Mouse (Mus musculus): ENCODE measurements at regions not wholly inside any gene's neighbourhood (a gene's known extent, or its start where the extent isn't known, plus 50 kb on each side); places are given as distances from the start of the nearest gene placed in this dataset.

DNA sequence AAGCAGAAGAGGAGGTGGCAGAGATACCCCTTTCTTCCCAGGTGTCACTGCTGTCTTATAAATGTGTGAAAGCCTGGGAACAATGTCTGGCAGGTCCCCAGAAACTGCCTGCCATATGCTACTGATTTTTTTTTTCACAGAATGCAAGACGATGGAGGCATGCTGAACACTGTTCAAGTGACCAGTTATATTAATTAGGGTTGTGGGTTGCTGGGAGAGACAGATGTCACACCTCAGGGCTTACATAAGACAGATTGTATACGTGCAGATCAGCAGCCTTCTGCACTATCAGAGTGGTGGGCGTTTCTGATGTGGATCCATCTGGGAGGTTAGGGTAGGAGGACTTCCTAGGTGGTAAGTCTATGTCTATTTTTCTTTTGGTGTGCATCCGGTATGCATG, 120.6 kb upstream of the Adra1b start:
- Histone ChIP-seq H3K4me1 (ENCODE audit: insufficient read depth, low read length) (no peaks in the 10 kb centered on the region; the same call in 1 of the 2 replicates), H3K9me3 (ENCODE audit: low read length) (no peaks in the 10 kb centered on the region), H3K4me3 (ENCODE audit: low read length) (no peak overlapping the region), H3K9ac (replicated peaks; ENCODE audit: low read length) (no peak overlapping the region), H3K27me3 (ENCODE audit: insufficient read depth, low read length) (no peaks in the 10 kb centered on the region), H3K27ac (no peak overlapping the region), H3K36me3 (ENCODE audit: insufficient read depth, low read length) (no peaks in the 10 kb centered on the region), H3K4me2 (ENCODE audit: low read depth, low read length) (no peak overlapping the region)
- DNase-seq (ENCODE audit: low spot score) (peak; percentile 42), ATAC-seq (no peak)
- no peak for TF ChIP-seq CTCF (IDR thresholded peaks at IDR 0.05; ENCODE audit: low read depth)
- WGBS, result 46% methylated on average over 4 of the region's 4 CpGs

DNA sequence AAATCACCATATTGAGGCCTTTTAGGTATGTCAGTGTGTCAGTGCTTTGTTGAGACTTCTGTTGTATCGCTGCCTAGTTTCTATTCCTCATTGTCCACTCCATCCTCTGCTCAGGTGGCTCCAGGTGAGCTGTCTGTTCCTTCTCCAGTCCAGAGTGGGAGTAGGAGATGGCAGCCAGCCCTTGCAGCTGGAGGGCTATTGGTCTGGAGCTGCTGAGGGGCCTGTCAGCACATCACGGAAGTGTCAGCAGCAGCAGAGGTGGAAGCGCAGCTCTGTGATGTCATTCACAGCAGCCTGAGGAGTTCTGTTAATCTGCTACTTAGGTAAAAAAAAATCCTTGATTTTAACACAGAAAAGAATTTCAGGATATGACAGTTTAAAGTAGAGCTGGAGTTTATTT, 126.0 kb upstream of the Adra1b start:
- no peaks in the 10 kb centered on the region for H3K4me1 ChIP-seq (ENCODE audit: insufficient read depth, low read length)
- H3K4me2 ChIP-seq (ENCODE audit: low read depth, low read length), result no peak overlapping the region
- 86% methylated on average over 3 of the region's 3 CpGs for WGBS
- no peaks in the 10 kb centered on the region for H3K27me3 ChIP-seq (ENCODE audit: insufficient read depth, low read length)
- TF ChIP-seq CTCF (IDR thresholded peaks at IDR 0.05; ENCODE audit: low read depth), result no peak
- ATAC-seq (no peak), DNase-seq (ENCODE audit: low spot score) (no peak)
- no peaks in the 10 kb centered on the region for H3K9me3 ChIP-seq (ENCODE audit: low read length)
- H3K9ac ChIP-seq (replicated peaks; ENCODE audit: low read length), result no peak overlapping the region
- no peaks in the 10 kb centered on the region for H3K36me3 ChIP-seq (ENCODE audit: insufficient read depth, low read length)
- H3K4me3 ChIP-seq (ENCODE audit: low read length), result no peak overlapping the region
- H3K27ac ChIP-seq, result no peak overlapping the region

- no peak for ATAC-seq
- no peaks in the 10 kb centered on the region for H3K36me3 ChIP-seq (ENCODE audit: insufficient read depth, low read length)
- no peak overlapping the region for H3K9ac ChIP-seq (replicated peaks; ENCODE audit: low read length)
- no peak overlapping the region for H3K4me3 ChIP-seq (ENCODE audit: low read length)
- H3K27ac ChIP-seq, result no peak overlapping the region
- WGBS, result 56% methylated on average over 2 of the region's 2 CpGs
- no peak overlapping the region for H3K4me2 ChIP-seq (ENCODE audit: low read depth, low read length)
- no peak for TF ChIP-seq CTCF (IDR thresholded peaks at IDR 0.05; ENCODE audit: low read depth)
- DNase-seq (ENCODE audit: low spot score), result no peak
- H3K27me3 ChIP-seq (ENCODE audit: insufficient read depth, low read length), result no peaks in the 10 kb centered on the region
- H3K4me1 ChIP-seq (ENCODE audit: insufficient read depth, low read length), result no peaks in the 10 kb centered on the region
- H3K9me3 ChIP-seq (ENCODE audit: low read length), result no peaks in the 10 kb centered on the region
Measured at GRCm38 (mm10) chr11:44046083-44046482, 145.1 kb upstream of the Adra1b start.

DNA sequence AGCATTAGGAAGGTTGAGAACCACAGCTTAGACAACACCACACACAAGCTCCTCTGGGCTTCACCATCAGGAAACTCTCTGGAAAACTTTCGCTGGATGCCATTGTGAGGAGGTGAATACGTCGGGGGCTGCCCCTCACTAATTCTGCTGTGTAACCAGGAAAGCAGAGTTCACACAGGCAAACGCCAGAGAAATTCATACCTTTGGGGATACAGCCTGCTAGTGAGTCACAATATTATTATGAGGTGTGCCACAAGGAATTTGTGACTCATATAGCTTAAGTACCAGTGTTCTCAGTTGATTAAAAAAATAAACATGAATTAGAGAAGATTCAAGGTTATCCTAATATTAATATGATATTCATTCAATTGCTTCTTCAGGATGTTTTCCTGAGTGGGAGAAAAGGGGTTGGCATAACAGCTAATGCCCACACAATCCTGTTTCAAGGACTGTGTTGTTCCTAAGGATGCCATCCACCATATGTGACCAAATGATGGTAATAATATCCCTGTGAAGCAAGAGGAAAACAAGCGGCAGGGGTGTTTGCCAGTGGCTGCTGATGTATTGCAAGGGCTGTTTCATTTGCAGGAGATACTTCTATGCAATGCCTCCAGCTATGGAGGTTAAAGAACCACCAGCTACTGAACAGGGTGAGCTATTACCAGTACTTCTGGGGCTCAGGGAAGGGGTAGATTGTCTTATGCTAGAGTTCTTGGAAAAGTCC, 148.4 kb upstream of the Adra1b start:
- no peak for TF ChIP-seq CTCF (IDR thresholded peaks at IDR 0.05; ENCODE audit: low read depth)
- no peak overlapping the region for H3K27ac ChIP-seq
- ATAC-seq, result no peak
- DNase-seq (ENCODE audit: low spot score), result no peak
- H3K4me3 ChIP-seq (ENCODE audit: low read length), result no peak overlapping the region
- no peaks in the 10 kb centered on the region for H3K27me3 ChIP-seq (ENCODE audit: insufficient read depth, low read length)
- H3K9me3 ChIP-seq (ENCODE audit: low read length), result no peaks in the 10 kb centered on the region
- no peak overlapping the region for H3K4me2 ChIP-seq (ENCODE audit: low read depth, low read length)
- no peaks in the 10 kb centered on the region for H3K36me3 ChIP-seq (ENCODE audit: insufficient read depth, low read length)
- WGBS, result 79% methylated on average over 5 of the region's 5 CpGs
- no peaks in the 10 kb centered on the region for H3K4me1 ChIP-seq (ENCODE audit: insufficient read depth, low read length)
- H3K9ac ChIP-seq (replicated peaks; ENCODE audit: low read length), result no peak overlapping the region

DNA sequence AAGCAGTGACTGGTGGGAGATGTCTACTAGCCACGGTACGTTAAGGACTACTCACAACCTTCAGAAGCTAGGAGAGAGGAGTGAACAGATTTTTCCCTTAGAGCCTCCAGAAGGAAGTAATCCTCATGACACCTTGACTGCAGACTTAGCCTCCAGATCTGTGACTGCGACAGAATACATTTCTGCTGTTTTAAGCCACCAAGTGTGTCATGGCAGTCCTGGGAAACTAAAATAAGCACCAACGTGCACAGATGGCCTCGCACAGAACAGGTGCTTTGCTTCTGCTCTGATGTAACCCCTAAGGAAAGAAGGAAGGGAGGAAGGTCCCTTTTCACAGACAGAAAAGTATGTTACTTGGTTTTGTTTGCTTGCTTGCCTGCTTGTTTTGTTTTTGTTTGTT, 151.5 kb upstream of the Adra1b start:
- Histone ChIP-seq H3K4me1 (ENCODE audit: insufficient read depth, low read length) (no peaks in the 10 kb centered on the region), H3K4me2 (ENCODE audit: low read depth, low read length) (no peak overlapping the region), H3K36me3 (ENCODE audit: insufficient read depth, low read length) (no peaks in the 10 kb centered on the region), H3K4me3 (ENCODE audit: low read length) (no peak overlapping the region), H3K9ac (replicated peaks; ENCODE audit: low read length) (no peak overlapping the region), H3K27ac (no peak overlapping the region), H3K27me3 (ENCODE audit: insufficient read depth, low read length) (no peaks in the 10 kb centered on the region), H3K9me3 (ENCODE audit: low read length) (no peaks in the 10 kb centered on the region)
- no peak for ATAC-seq
- TF ChIP-seq CTCF (IDR thresholded peaks at IDR 0.05; ENCODE audit: low read depth), result no peak
- no peak for DNase-seq (ENCODE audit: low spot score)
- WGBS, result 86% methylated on average over 5 of the region's 5 CpGs

- no peaks in the 10 kb centered on the region for H3K9me3 ChIP-seq (ENCODE audit: low read length)
- H3K4me3 ChIP-seq (ENCODE audit: low read length), result no peak overlapping the region
- no peak overlapping the region for H3K9ac ChIP-seq (replicated peaks; ENCODE audit: low read length)
- no peak for ATAC-seq
- H3K36me3 ChIP-seq (ENCODE audit: insufficient read depth, low read length), result no peaks in the 10 kb centered on the region
- no peak for DNase-seq (ENCODE audit: low spot score)
- no peak for TF ChIP-seq CTCF (IDR thresholded peaks at IDR 0.05; ENCODE audit: low read depth)
- 97% methylated on average over 1 of the region's 1 CpGs for WGBS
- H3K4me2 ChIP-seq (ENCODE audit: low read depth, low read length), result no peak overlapping the region
- no peaks in the 10 kb centered on the region for H3K4me1 ChIP-seq (ENCODE audit: insufficient read depth, low read length)
- H3K27me3 ChIP-seq (ENCODE audit: insufficient read depth, low read length), result no peaks in the 10 kb centered on the region
- H3K27ac ChIP-seq, result no peak overlapping the region
Measured at GRCm38 (mm10) chr11:44062446-44062845, 161.4 kb upstream of the Adra1b start.

- 89% methylated on average over 2 of the region's 2 CpGs for WGBS
- H3K9ac ChIP-seq (replicated peaks; ENCODE audit: low read length), result no peak overlapping the region
- H3K4me1 ChIP-seq (ENCODE audit: insufficient read depth, low read length), result no peaks in the 10 kb centered on the region
- H3K4me2 ChIP-seq (ENCODE audit: low read depth, low read length), result no peak overlapping the region
- H3K36me3 ChIP-seq (ENCODE audit: insufficient read depth, low read length), result no peaks in the 10 kb centered on the region
- ATAC-seq (no peak), DNase-seq (ENCODE audit: low spot score) (no peak)
- H3K27ac ChIP-seq, result no peak overlapping the region
- TF ChIP-seq CTCF (IDR thresholded peaks at IDR 0.05; ENCODE audit: low read depth), result no peak
- no peak overlapping the region for H3K4me3 ChIP-seq (ENCODE audit: low read length)
- H3K27me3 ChIP-seq (ENCODE audit: insufficient read depth, low read length), result no peaks in the 10 kb centered on the region
- no peaks in the 10 kb centered on the region for H3K9me3 ChIP-seq (ENCODE audit: low read length)
Measured at GRCm38 (mm10) chr11:44066176-44066575, 165.2 kb upstream of the Adra1b start.

Data from hindbrain, postnatal 0 days (tissue).